Mouse (Mus musculus) myocyte (in vitro differentiated cells): ENCODE data around the gene Capn12. TPM values are rescaled to one million over a fixed set of nuclear protein-coding genes. Genes with fewer than 3 reads are reported as not detected.
"Not testable (repeated sequence)": the region's sequence is repeated elsewhere in the genome, so short reads cannot be mapped to it uniquely, and the experiment has no call there.

Source experiments
- H3K27me3 ChIP-seq: one replicate; pipeline ENCODE4 v1.6.1; 2011; ENCODE audit not compliant: control insufficient read depth, insufficient read depth, insufficient read length
- H3K36me3 ChIP-seq: one replicate; pipeline ENCODE4 v1.6.1; 2011; ENCODE audit not compliant: control insufficient read depth, insufficient read depth
- H3K4me2 ChIP-seq: one replicate; pipeline ENCODE4 v1.6.1; 2011; ENCODE audit warnings: low read depth, control low read depth
- H3K4me3 ChIP-seq: one replicate; pipeline ENCODE4 v1.5.1; 2011; ENCODE audit warnings: mild to moderate bottlenecking, control low read depth, moderate library complexity
- H3K79me2 ChIP-seq: one replicate; pipeline ENCODE4 v1.6.1; 2011; ENCODE audit not compliant: control insufficient read depth, insufficient read depth
- H3ac ChIP-seq: one replicate; pipeline ENCODE4 v1.6.1; 2011; ENCODE audit not compliant: control insufficient read depth, insufficient read length
- CEBPB ChIP-seq: IDR thresholded peaks from 2 replicates; pipeline ENCODE4 v1.6.1; 2011; ENCODE audit warnings: mild to moderate bottlenecking, moderate library complexity; ENCODE audit not compliant: poor library complexity, insufficient read depth, severe bottlenecking
- E2F4 ChIP-seq: IDR thresholded peaks from one replicate; pipeline ENCODE4 v1.6.1; 2011; ENCODE audit warnings: mild to moderate bottlenecking, control low read depth, moderate library complexity; ENCODE audit not compliant: insufficient read depth
- MAX ChIP-seq: IDR thresholded peaks from one replicate; pipeline ENCODE4 v1.6.1; 2011; ENCODE audit warnings: low read depth, mild to moderate bottlenecking, control low read depth
- MYOD1 ChIP-seq, 3 experiments: IDR thresholded peaks; one replicate each; pipeline ENCODE4 v1.6.1; 2011; ENCODE audit warnings: control low read depth in 2 of 3, low read depth in 2 of 3, mild to moderate bottlenecking in 2 of 3, moderate library complexity in 1 of 3; ENCODE audit not compliant: insufficient read length in 2 of 3, control insufficient read depth in 1 of 3
- MYOG ChIP-seq, 3 experiments: IDR thresholded peaks; one replicate each; pipeline ENCODE4 v1.6.1; 2011; ENCODE audit warnings: control low read depth in 2 of 3, low read depth in 2 of 3, mild to moderate bottlenecking in 2 of 3; ENCODE audit not compliant: insufficient read length in 2 of 3, control insufficient read depth in 1 of 3, insufficient read depth in 1 of 3
- POLR2A ChIP-seq: IDR thresholded peaks from one replicate; pipeline ENCODE4 v1.6.1; 2011; ENCODE audit warnings: low read depth, mild to moderate bottlenecking, control low read depth, moderate library complexity; ENCODE audit not compliant: insufficient read length
- POLR2AphosphoS2 ChIP-seq: IDR thresholded peaks from one replicate; pipeline ENCODE4 v1.6.1; 2011; ENCODE audit warnings: low read depth, control low read depth; ENCODE audit not compliant: insufficient read length
- REST ChIP-seq: IDR thresholded peaks from one replicate; pipeline ENCODE4 v1.6.1; 2011; ENCODE audit warnings: mild to moderate bottlenecking, control low read depth, moderate library complexity; ENCODE audit not compliant: insufficient read depth, insufficient read length
- SRF ChIP-seq: IDR thresholded peaks from one replicate; pipeline ENCODE4 v1.6.1; 2011; ENCODE audit warnings: low read depth; ENCODE audit not compliant: control insufficient read depth, insufficient read length
- TCF12 ChIP-seq: IDR thresholded peaks from one replicate; pipeline ENCODE4 v1.6.1; 2011; ENCODE audit warnings: mild to moderate bottlenecking, control low read depth; ENCODE audit not compliant: poor library complexity, insufficient read depth, severe bottlenecking
- TCF3 ChIP-seq: IDR thresholded peaks from one replicate; pipeline ENCODE4 v1.6.1; 2011; ENCODE audit warnings: low read depth, control low read depth; ENCODE audit not compliant: insufficient read length
- USF1 ChIP-seq: IDR thresholded peaks from one replicate; pipeline ENCODE4 v1.6.1; 2011; ENCODE audit warnings: low read depth, mild to moderate bottlenecking, control low read depth, moderate library complexity
- polyA plus RNA-seq: library from polyadenylated mRNA; unstranded; fragments of >200 nt; fragmentation: generic; extraction: Trizol; gene quantifications from one replicate; pipeline ENCODE4 v1.2.1, GENCODE M21; 2012; ENCODE audit warnings: missing spikeins

Capn12 gene
- polyA plus RNA-seq, 1 experiment: 0.24 TPM

DNA sequence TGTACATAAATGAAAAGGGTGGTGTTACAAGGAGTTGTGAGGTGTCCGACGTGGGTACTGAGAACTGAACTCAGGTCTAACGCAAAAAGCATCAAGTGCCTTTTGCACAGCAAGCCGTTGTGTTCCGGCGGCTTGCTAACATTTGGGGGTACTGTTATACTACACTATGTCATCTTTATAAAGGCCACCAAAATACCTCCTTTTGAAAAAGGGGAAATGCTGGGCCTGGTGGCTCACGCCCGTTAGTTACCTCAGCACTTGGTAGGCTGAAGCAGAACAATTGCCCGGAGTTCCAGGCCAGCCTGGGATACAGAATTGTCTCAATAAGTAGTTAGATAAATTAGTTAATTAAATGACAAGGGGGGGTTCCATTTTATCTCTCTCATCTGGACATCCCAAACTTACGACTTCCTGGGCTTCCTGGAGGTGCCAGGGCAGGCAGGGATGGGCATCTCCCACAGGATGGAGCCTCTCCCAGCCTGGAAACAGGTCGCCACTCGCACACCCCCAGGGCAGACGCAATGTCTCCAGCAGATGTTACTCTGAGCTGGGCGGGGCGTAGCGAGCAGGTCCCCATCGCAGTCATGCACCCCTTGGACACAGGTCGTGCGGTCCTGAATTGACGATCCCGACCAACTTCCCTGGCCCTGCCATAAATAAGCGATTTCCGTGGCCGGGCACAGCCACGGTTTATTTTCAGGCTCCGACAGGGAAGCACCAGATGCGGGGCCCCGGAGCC lies 14.3 kb upstream of the Capn12 start:
- Histone ChIP-seq H3K4me3 (no peak overlapping the region), H3K27me3 (no peaks in the 10 kb centered on the region), H3K36me3 (no peaks in the 10 kb centered on the region), H3ac (no peak overlapping the region), H3K79me2 (no peaks in the 10 kb centered on the region), H3K4me2 (no peak overlapping the region)
- TF ChIP-seq MYOD1 (IDR thresholded peaks at IDR 0.05; ENCODE audit: control insufficient read depth in 1 of 3, insufficient read length in 2 of 3, low read depth in 2 of 3) (no peak), E2F4 (no peak), USF1 (no peak), TCF3 (no peak), POLR2AphosphoS2 (no peak), POLR2A (no peak), MAX (no peak), TCF12 (no peak), CEBPB (no peak), MYOG (IDR thresholded peaks at IDR 0.05; ENCODE audit: control insufficient read depth in 1 of 3, insufficient read depth in 1 of 3, insufficient read length in 2 of 3, low read depth in 2 of 3) (no peak), REST (no peak), SRF (no peak)

DNA sequence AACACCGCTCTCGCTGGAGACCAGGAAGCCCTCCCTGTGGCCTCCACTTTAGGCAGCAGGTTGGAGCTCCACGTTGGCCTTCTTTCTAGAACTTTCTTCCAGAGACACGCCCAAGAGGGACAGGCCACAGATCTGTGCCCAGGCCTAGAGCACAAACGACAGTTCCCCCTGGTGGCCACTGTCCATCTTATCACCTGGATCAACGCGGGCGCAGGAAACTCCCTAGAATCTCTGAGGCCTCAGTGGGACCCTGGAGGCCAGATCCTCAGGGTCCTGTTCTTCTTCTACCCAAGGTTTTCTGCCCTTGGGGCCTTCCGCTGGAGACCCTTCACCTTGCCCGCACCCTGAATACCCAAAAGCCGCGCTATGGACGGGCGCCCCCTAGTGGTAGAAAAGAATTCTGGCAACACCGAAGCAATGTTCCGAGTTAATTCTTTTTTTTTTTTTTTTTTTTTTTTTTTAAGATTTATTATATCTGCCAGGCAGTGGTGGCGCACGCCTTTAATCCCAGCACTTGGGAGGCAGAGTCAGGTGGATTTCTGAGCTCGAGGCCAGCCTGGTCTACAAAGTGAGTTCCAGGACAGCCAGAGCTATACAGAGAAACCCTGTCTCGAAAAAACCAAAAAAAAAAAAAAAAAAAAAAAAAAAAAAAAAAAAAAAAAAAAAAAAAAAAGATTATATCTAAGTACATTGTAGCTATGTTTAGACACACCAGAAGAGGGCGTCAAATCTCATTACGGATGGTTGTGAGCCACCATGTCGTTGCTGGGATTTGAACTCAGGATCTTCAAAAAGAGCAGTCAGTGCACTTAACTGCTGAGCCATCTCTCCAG lies 13.5 kb upstream of the Capn12 start:
- H3K4me2 ChIP-seq: peak overlapping the region; percentile 50
- not testable (repeated sequence) for H3K27me3 ChIP-seq, H3K79me2 ChIP-seq, H3K4me3 ChIP-seq, H3K36me3 ChIP-seq, H3ac ChIP-seq

DNA sequence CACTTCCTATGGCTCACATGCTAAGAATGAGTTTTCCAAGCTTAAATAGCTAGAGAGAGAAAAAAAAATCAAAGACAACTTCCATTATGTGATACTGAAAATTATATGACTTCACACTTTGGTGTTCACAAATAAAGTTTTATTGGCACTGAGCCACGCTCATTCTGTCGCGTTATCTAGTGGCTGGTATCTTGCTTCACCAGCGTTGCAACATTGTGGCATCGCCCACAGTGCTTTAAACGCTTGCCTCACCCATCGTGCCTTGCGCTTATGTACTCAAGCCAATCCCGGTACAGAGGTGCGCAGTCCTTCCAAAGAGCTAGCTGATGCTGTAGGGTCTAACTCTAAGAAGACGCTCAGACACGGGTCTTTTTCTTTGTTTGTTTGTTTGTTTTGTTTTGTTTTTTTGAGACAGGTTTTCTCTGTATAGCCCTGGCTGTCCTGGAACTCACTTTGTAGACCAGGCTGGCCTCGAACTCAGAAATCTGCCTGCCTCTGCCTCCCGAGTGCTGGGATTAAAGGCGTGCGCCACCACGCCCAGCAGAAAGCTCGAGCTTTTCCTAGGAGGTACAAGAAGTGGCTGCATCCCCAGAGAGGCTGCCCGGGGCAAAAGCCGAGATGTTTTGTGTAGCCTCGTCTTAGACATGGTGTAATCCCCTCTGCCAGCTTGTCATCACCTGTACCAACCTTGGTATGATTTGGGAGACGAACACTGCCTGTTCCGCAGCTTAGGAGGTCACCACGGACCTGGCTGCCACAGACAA lies 10.1 kb upstream of the Capn12 start:
- TF ChIP-seq MYOG (IDR thresholded peaks at IDR 0.05; ENCODE audit: control insufficient read depth in 1 of 3, insufficient read depth in 1 of 3, insufficient read length in 2 of 3, low read depth in 2 of 3): no peak
- no peak for TF ChIP-seq POLR2A
- TF ChIP-seq SRF: no peak
- TF ChIP-seq TCF3: no peak
- TF ChIP-seq MAX: no peak
- no peak for TF ChIP-seq REST
- Histone ChIP-seq H3K27me3 (no peaks in the 10 kb centered on the region), H3K36me3 (no peaks in the 10 kb centered on the region), H3K4me3 (no peak overlapping the region), H3K79me2 (no peaks in the 10 kb centered on the region), H3ac (no peak overlapping the region), H3K4me2 (no peak overlapping the region)

DNA sequence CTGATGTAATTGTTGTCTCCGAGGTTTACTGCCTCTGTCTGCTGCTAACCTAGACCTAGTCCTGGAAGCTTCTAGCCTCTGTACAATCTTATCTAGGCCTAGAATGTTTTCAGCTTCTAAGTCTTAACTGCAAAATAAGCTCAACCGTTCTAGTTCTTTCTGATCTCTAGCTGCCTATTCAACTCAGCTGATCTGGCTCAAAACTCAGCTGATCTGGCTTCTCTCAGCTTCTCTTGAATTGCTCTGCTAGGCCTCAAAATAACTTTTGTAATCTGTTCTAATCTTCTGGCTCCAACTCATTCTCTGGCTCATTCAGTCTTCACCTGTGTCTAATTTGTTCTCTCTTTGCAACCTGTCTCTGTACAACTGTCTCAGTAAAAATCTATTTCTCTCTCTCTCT lies 6.7 kb upstream of the Capn12 start:
- TF ChIP-seq CEBPB: no peak
- no peak for TF ChIP-seq TCF12
- no peak for TF ChIP-seq MAX
- TF ChIP-seq POLR2AphosphoS2: no peak
- no peak for TF ChIP-seq TCF3
- TF ChIP-seq POLR2A: no peak
- no peak for TF ChIP-seq REST
- TF ChIP-seq E2F4: no peak
- TF ChIP-seq MYOD1 (IDR thresholded peaks at IDR 0.05; ENCODE audit: control insufficient read depth in 1 of 3, insufficient read length in 2 of 3, low read depth in 2 of 3): no peak
- TF ChIP-seq SRF: no peak
- TF ChIP-seq USF1: no peak
- no peak for TF ChIP-seq MYOG (IDR thresholded peaks at IDR 0.05; ENCODE audit: control insufficient read depth in 1 of 3, insufficient read depth in 1 of 3, insufficient read length in 2 of 3, low read depth in 2 of 3)
- no peak overlapping the region for H3K4me3 ChIP-seq
- H3K79me2 ChIP-seq: no peaks in the 10 kb centered on the region
- H3ac ChIP-seq: no peak overlapping the region
- no peak overlapping the region for H3K4me2 ChIP-seq
- H3K36me3 ChIP-seq: no peaks in the 10 kb centered on the region
- H3K27me3 ChIP-seq: no peaks in the 10 kb centered on the region

DNA sequence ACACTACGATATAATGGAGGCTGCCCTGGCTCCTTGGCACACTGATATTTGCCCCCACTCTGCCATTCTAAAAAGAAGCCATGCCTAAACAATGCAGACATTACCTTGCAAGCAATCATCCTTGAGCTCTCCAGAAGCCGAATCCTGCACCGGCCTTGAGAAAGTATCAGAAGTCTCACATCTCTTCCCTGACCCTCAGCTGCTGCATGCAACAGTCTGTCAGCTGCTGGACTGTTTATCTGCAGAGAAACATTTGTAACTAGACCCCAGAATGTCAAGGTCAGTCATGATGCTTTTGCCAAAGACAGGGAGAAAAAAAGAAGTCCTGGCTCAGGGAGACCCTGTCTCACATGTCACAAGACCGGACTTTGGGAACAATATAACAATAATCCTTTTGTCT lies 5.1 kb upstream of the Capn12 start:
- no peak overlapping the region for H3K4me3 ChIP-seq
- TF ChIP-seq REST (no peak), MYOG (IDR thresholded peaks at IDR 0.05; ENCODE audit: control insufficient read depth in 1 of 3, insufficient read depth in 1 of 3, insufficient read length in 2 of 3, low read depth in 2 of 3) (peak in 2 of 3 experiments; percentile 10 to 45), MYOD1 (IDR thresholded peaks at IDR 0.05; ENCODE audit: control insufficient read depth in 1 of 3, insufficient read length in 2 of 3, low read depth in 2 of 3) (peak in 2 of 3 experiments; percentile 47 to 55), POLR2A (no peak)
- no peak overlapping the region for H3ac ChIP-seq
- no peaks in the 10 kb centered on the region for H3K36me3 ChIP-seq
- H3K27me3 ChIP-seq: no peaks in the 10 kb centered on the region
- H3K79me2 ChIP-seq: no peaks in the 10 kb centered on the region
- H3K4me2 ChIP-seq: no peak overlapping the region
